Mouse (Mus musculus): ENCODE data around the gene Ncf2. TPM values are rescaled to one million over a fixed set of nuclear protein-coding genes. Genes with fewer than 3 reads are reported as not detected.

Ncf2 gene
- total and polyA plus RNA-seq, 2 experiments from 2014 or later: 1.6 to 1.8 TPM

- DNase-seq (ENCODE audit: low spot score): no peak
- no peak overlapping the region for H3K27ac ChIP-seq (ENCODE audit: low read depth, low read length)
- no peak for TF ChIP-seq CTCF (IDR thresholded peaks at IDR 0.05)
- H3K4me3 ChIP-seq (ENCODE audit: low read depth, low read length): no peak overlapping the region
- ATAC-seq (ENCODE audit: low FRiP score): no peak
- 95% methylated on average over 4 of the region's 4 CpGs for WGBS
- H3K27me3 ChIP-seq (ENCODE audit: insufficient read depth, low read length): no peaks in the 10 kb centered on the region
- no peaks in the 10 kb centered on the region for H3K36me3 ChIP-seq (ENCODE audit: insufficient read depth, low read length)
- H3K9ac ChIP-seq (replicated peaks; ENCODE audit: low read length, poor library complexity, severe bottlenecking): no peak overlapping the region
- H3K4me1 ChIP-seq (ENCODE audit: insufficient read depth, low read length): no peaks in the 10 kb centered on the region
- no peaks in the 10 kb centered on the region for H3K9me3 ChIP-seq (ENCODE audit: low read length)
- no peak overlapping the region for H3K4me2 ChIP-seq (ENCODE audit: low read depth, low read length, poor library complexity, severe bottlenecking)
Observed at GRCm38 (mm10) chr1:152786953-152787352, 13.0 kb upstream of the Ncf2 start.

- no peak overlapping the region for H3K27ac ChIP-seq (ENCODE audit: low read depth, low read length)
- TF ChIP-seq CTCF (IDR thresholded peaks at IDR 0.05): no peak
- no peaks in the 10 kb centered on the region for H3K27me3 ChIP-seq (ENCODE audit: insufficient read depth, low read length)
- ATAC-seq (ENCODE audit: low FRiP score) (no peak), DNase-seq (ENCODE audit: low spot score) (no peak)
- no peak overlapping the region for H3K4me2 ChIP-seq (ENCODE audit: low read depth, low read length, poor library complexity, severe bottlenecking)
- 23% methylated on average over 4 of the region's 4 CpGs for WGBS
- no peak overlapping the region for H3K4me3 ChIP-seq (ENCODE audit: low read depth, low read length)
- H3K36me3 ChIP-seq (ENCODE audit: insufficient read depth, low read length): no peaks in the 10 kb centered on the region
- H3K4me1 ChIP-seq (ENCODE audit: insufficient read depth, low read length): no peaks in the 10 kb centered on the region
- no peaks in the 10 kb centered on the region for H3K9me3 ChIP-seq (ENCODE audit: low read length)
- no peak overlapping the region for H3K9ac ChIP-seq (replicated peaks; ENCODE audit: low read length, poor library complexity, severe bottlenecking)
Observed at GRCm38 (mm10) chr1:152788121-152788660, 11.8 kb upstream of the Ncf2 start.

- no peaks in the 10 kb centered on the region for H3K36me3 ChIP-seq (ENCODE audit: insufficient read depth, low read length)
Observed at GRCm38 (mm10) chr1:152790254-152790653, 9.7 kb upstream of the Ncf2 start.

GRCm38 (mm10) chr1:152790821-152791220 is 9.2 kb upstream of the Ncf2 start:
- Histone ChIP-seq H3K27me3 (ENCODE audit: insufficient read depth, low read length) (no peaks in the 10 kb centered on the region), H3K36me3 (ENCODE audit: insufficient read depth, low read length) (no peaks in the 10 kb centered on the region), H3K9ac (replicated peaks; ENCODE audit: low read length, poor library complexity, severe bottlenecking) (no peak overlapping the region), H3K9me3 (ENCODE audit: low read length) (no peaks in the 10 kb centered on the region), H3K4me3 (ENCODE audit: low read depth, low read length) (no peak overlapping the region), H3K4me2 (ENCODE audit: low read depth, low read length, poor library complexity, severe bottlenecking) (no peak overlapping the region), H3K4me1 (ENCODE audit: insufficient read depth, low read length) (no peaks in the 10 kb centered on the region), H3K27ac (ENCODE audit: low read depth, low read length) (no peak overlapping the region)
- no peak for TF ChIP-seq CTCF (IDR thresholded peaks at IDR 0.05)
- no peak for DNase-seq (ENCODE audit: low spot score)
- ATAC-seq (ENCODE audit: low FRiP score): no peak
- 27% methylated on average over 6 of the region's 6 CpGs for WGBS

More at GRCm38 (mm10) chr1:152790254-152790653, 9.7 kb upstream of the Ncf2 start:
- Histone ChIP-seq H3K4me1 (ENCODE audit: insufficient read depth, low read length) (no peaks in the 10 kb centered on the region), H3K9me3 (ENCODE audit: low read length) (no peaks in the 10 kb centered on the region), H3K27ac (ENCODE audit: low read depth, low read length) (no peak overlapping the region), H3K4me3 (ENCODE audit: low read depth, low read length) (no peak overlapping the region), H3K27me3 (ENCODE audit: insufficient read depth, low read length) (no peaks in the 10 kb centered on the region), H3K4me2 (ENCODE audit: low read depth, low read length, poor library complexity, severe bottlenecking) (no peak overlapping the region), H3K9ac (replicated peaks; ENCODE audit: low read length, poor library complexity, severe bottlenecking) (no peak overlapping the region)
- DNase-seq (ENCODE audit: low spot score) (peak; percentile 61), ATAC-seq (ENCODE audit: low FRiP score) (no peak)
- 31% methylated on average over 12 of the region's 12 CpGs for WGBS
- TF ChIP-seq CTCF (IDR thresholded peaks at IDR 0.05): peak; percentile 68

- no peaks in the 10 kb centered on the region for H3K36me3 ChIP-seq (ENCODE audit: insufficient read depth, low read length)
- no peak overlapping the region for H3K4me2 ChIP-seq (ENCODE audit: low read depth, low read length, poor library complexity, severe bottlenecking)
- H3K4me3 ChIP-seq (ENCODE audit: low read depth, low read length): no peak overlapping the region
- TF ChIP-seq CTCF (IDR thresholded peaks at IDR 0.05): no peak
- no peaks in the 10 kb centered on the region for H3K4me1 ChIP-seq (ENCODE audit: insufficient read depth, low read length)
- no peak overlapping the region for H3K27ac ChIP-seq (ENCODE audit: low read depth, low read length)
- no peaks in the 10 kb centered on the region for H3K27me3 ChIP-seq (ENCODE audit: insufficient read depth, low read length)
- ATAC-seq (ENCODE audit: low FRiP score) (no peak), DNase-seq (ENCODE audit: low spot score) (no peak)
- H3K9me3 ChIP-seq (ENCODE audit: low read length): no peaks in the 10 kb centered on the region
- 27% methylated on average over 4 of the region's 4 CpGs for WGBS
- H3K9ac ChIP-seq (replicated peaks; ENCODE audit: low read length, poor library complexity, severe bottlenecking): no peak overlapping the region
Observed at GRCm38 (mm10) chr1:152791269-152791668, 8.7 kb upstream of the Ncf2 start.

GRCm38 (mm10) chr1:152792736-152793494 is 7.1 kb upstream of the Ncf2 start:
- no peak overlapping the region for H3K4me3 ChIP-seq (ENCODE audit: low read depth, low read length)
- 26% methylated on average over 12 of the region's 12 CpGs for WGBS

More at GRCm38 (mm10) chr1:152792736-152793494, 7.1 kb upstream of the Ncf2 start:
- Histone ChIP-seq H3K27ac (ENCODE audit: low read depth, low read length) (no peak overlapping the region), H3K4me1 (ENCODE audit: insufficient read depth, low read length) (no peaks in the 10 kb centered on the region), H3K36me3 (ENCODE audit: insufficient read depth, low read length) (no peaks in the 10 kb centered on the region), H3K27me3 (ENCODE audit: insufficient read depth, low read length) (no peaks in the 10 kb centered on the region), H3K9me3 (ENCODE audit: low read length) (no peaks in the 10 kb centered on the region), H3K9ac (replicated peaks; ENCODE audit: low read length, poor library complexity, severe bottlenecking) (no peak overlapping the region), H3K4me2 (ENCODE audit: low read depth, low read length, poor library complexity, severe bottlenecking) (no peak overlapping the region)
- DNase-seq (ENCODE audit: low spot score) (peak; percentile 51), ATAC-seq (ENCODE audit: low FRiP score) (no peak; the same call in 1 of the 2 replicates)
- no peak for TF ChIP-seq CTCF (IDR thresholded peaks at IDR 0.05)
